Mouse (Mus musculus) heart, embryonic 15.5 days (tissue): ENCODE results near the gene Abraxas2. TPM values are rescaled to one million over a fixed set of nuclear protein-coding genes. Genes with fewer than 3 reads are reported as not detected.

Source experiments
- ATAC-seq: fragments of 200-750 bp; cut with Nextera tagmentation; replicated peaks from 2 replicates; pipeline ENCODE4 v1.8.0; 2017; ENCODE audit warnings: low read depth, moderate TSS enrichment; ENCODE audit not compliant: insufficient number of reproducible peaks, insufficient read depth, low FRiP score
- H3K27ac ChIP-seq: fragments of 300-500 bp; sonication (generic); 2 replicates; pipeline ENCODE4 v1.5.1; 2015; ENCODE audit warnings: mild to moderate bottlenecking, inconsistent platforms
- H3K27me3 ChIP-seq: fragments of 300-500 bp; sonication (generic); 2 replicates; pipeline ENCODE4 v1.6.1; 2015; ENCODE audit warnings: inconsistent platforms
- H3K36me3 ChIP-seq: fragments of 300-500 bp; sonication (generic); 2 replicates; pipeline ENCODE4 v1.6.1; 2015; ENCODE audit warnings: mild to moderate bottlenecking, inconsistent platforms
- H3K4me1 ChIP-seq: fragments of 300-500 bp; sonication (generic); replicated peaks from 2 replicates; pipeline ENCODE4 v1.6.1; 2015; ENCODE audit warnings: inconsistent platforms
- H3K4me2 ChIP-seq: fragments of 300-500 bp; sonication (generic); 2 replicates; pipeline ENCODE4 v1.6.1; 2015; ENCODE audit warnings: inconsistent platforms, mild to moderate bottlenecking, moderate library complexity
- H3K4me3 ChIP-seq: fragments of 300-500 bp; sonication (generic); 2 replicates; pipeline ENCODE4 v1.5.1; 2015; ENCODE audit warnings: mild to moderate bottlenecking, inconsistent platforms
- H3K9ac ChIP-seq: fragments of 300-500 bp; sonication (generic); 2 replicates; pipeline ENCODE4 v1.6.1; 2015; ENCODE audit warnings: mild to moderate bottlenecking, inconsistent platforms
- H3K9me3 ChIP-seq: fragments of 300-500 bp; sonication (generic); replicated peaks from 2 replicates; pipeline ENCODE4 v1.6.1; 2016; ENCODE audit warnings: inconsistent platforms
- WGBS: fragments of 180-500 bp; shearing (Covaris S2); methylation state at CpG from one replicate; pipeline ENCODE4 v1.1.7; 2015; ENCODE audit warnings: mixed read lengths; 5-methylcytosine and 5-hydroxymethylcytosine counted together
- polyA plus RNA-seq: library from polyadenylated mRNA; unstranded; fragments of >200 nt; fragmentation: Nextera tagmentation; extraction: Ambion mirVana; gene quantifications from 2 replicates; pipeline ENCODE4 v1.2.1, GENCODE M21; 2015

Gene Abraxas2
- 25.1 and 28.7 TPM in 2 replicates for polyA plus RNA-seq

- H3K4me1 ChIP-seq = peaks cover 16% of the 10 kb centered on the region
- H3K4me2 ChIP-seq = peak within 1 kb of the TSS; percentile 78
- H3K27ac ChIP-seq = peak within 1 kb of the TSS; percentile 92
- H3K9ac ChIP-seq = peak within 1 kb of the TSS; percentile 93
- no peaks in the 10 kb centered on the region for H3K27me3 ChIP-seq
- peak within 1 kb of the TSS; percentile 97 for H3K4me3 ChIP-seq
- under 1% methylated on average over 53 of the region's 53 CpGs for WGBS
- H3K9me3 ChIP-seq = no peaks in the 10 kb centered on the region
- 0 out of 2 replicates have a peak, but pooled peaks cover 2% of the 10 kb centered on the region for H3K36me3 ChIP-seq
- ATAC-seq = peak; percentile 89
Measured at GRCm38 (mm10) chr7:132859042-132859958, at the start of gene Abraxas2. Gene Abraxas2 (plus strand): TSS chr7:132859225.

DNA sequence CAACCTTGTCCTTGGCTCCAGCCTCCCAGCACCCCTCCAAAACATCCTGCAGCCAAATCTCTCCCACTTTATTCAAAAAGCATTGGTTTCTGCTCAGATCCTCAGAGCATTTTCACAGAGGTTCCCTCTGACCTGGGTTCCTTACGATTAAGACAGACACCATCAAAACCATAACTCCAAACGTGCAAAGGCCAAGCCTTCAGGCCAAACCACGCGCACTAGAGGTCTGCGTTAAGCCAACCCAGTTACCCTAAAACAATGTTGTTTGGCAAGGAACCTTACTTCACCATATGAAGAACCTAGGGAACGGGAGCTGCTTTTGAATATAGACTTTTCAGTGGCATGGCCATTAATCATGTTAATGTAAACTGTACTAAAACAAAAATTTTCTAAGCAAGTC, 49.3 kb upstream of the Abraxas2 start:
- H3K27me3 ChIP-seq = no peaks in the 10 kb centered on the region
- no peaks in the 10 kb centered on the region for H3K9me3 ChIP-seq
- H3K9ac ChIP-seq = 0 out of 2 replicates have a peak overlapping the region, but pooled peaks have one; percentile 29
- ATAC-seq = no peak
- 0 out of 2 replicates have a peak overlapping the region, but pooled peaks have one; percentile 58 for H3K27ac ChIP-seq
- peaks cover 77% of the 10 kb centered on the region for H3K4me1 ChIP-seq
- WGBS = 63% methylated on average over 6 of the region's 6 CpGs
- H3K36me3 ChIP-seq = no peaks in the 10 kb centered on the region
- H3K4me3 ChIP-seq = no peak overlapping the region
- H3K4me2 ChIP-seq = no peak overlapping the region

DNA sequence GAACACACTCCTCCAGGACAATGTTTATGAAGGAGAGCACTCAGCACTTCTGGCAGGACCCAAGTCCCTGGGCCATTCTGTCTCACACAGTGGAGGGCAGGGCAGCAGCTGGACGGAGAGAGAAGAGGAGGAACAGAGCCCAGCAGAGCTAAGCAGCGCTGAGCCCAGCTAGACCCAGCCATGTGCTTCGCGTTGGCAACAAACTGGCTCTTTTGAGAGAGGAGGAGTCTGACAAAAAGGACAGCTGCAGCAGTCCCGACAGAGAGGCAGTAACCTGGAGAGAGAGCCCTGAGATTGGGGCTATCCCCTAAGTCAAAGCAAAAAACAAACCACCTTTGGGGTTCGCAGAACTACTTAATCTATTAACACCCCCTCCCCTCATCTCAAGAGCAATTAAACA, 48.7 kb upstream of the Abraxas2 start:
- peaks cover 73% of the 10 kb centered on the region for H3K4me1 ChIP-seq
- H3K36me3 ChIP-seq = no peaks in the 10 kb centered on the region
- H3K27ac ChIP-seq = peak overlapping the region; percentile 58
- no peaks in the 10 kb centered on the region for H3K9me3 ChIP-seq
- WGBS = 33% methylated on average over 6 of the region's 6 CpGs
- no peak overlapping the region for H3K4me3 ChIP-seq
- peak overlapping the region; percentile 95; the same call in 1 of the 2 replicates for H3K4me2 ChIP-seq
- 0 out of 2 replicates have a peak overlapping the region, but pooled peaks have one; percentile 16 for H3K9ac ChIP-seq
- no peak for ATAC-seq
- no peaks in the 10 kb centered on the region for H3K27me3 ChIP-seq

- Histone ChIP-seq H3K36me3 (no peaks in the 10 kb centered on the region), H3K4me2 (peak overlapping the region; percentile 95), H3K27ac (peak overlapping the region; percentile 58), H3K27me3 (no peaks in the 10 kb centered on the region), H3K4me3 (peak overlapping the region; percentile 68; the same call in 1 of the 2 replicates), H3K9ac (0 out of 2 replicates have a peak overlapping the region, but pooled peaks have one; percentile 16), H3K9me3 (no peaks in the 10 kb centered on the region), H3K4me1 (peaks cover 72% of the 10 kb centered on the region)
- ATAC-seq = no peak; the same call in 1 of the 2 replicates
- 72% methylated on average over 1 of the region's 1 CpGs for WGBS
Measured at GRCm38 (mm10) chr7:132810879-132811278, 48.1 kb upstream of the Abraxas2 start.

- 11% methylated on average over 23 of the region's 23 CpGs for WGBS
- no peak for ATAC-seq
- H3K4me2 ChIP-seq = peak overlapping the region; percentile 95
- H3K9me3 ChIP-seq = no peaks in the 10 kb centered on the region
- peak overlapping the region; percentile 94 for H3K27ac ChIP-seq
- H3K4me3 ChIP-seq = peak overlapping the region; percentile 68
- H3K36me3 ChIP-seq = no peaks in the 10 kb centered on the region
- no peaks in the 10 kb centered on the region for H3K27me3 ChIP-seq
- H3K9ac ChIP-seq = peak overlapping the region; percentile 87
- peaks cover 61% of the 10 kb centered on the region for H3K4me1 ChIP-seq
Measured at GRCm38 (mm10) chr7:132811716-132812618, 47.1 kb upstream of the Abraxas2 start.

DNA sequence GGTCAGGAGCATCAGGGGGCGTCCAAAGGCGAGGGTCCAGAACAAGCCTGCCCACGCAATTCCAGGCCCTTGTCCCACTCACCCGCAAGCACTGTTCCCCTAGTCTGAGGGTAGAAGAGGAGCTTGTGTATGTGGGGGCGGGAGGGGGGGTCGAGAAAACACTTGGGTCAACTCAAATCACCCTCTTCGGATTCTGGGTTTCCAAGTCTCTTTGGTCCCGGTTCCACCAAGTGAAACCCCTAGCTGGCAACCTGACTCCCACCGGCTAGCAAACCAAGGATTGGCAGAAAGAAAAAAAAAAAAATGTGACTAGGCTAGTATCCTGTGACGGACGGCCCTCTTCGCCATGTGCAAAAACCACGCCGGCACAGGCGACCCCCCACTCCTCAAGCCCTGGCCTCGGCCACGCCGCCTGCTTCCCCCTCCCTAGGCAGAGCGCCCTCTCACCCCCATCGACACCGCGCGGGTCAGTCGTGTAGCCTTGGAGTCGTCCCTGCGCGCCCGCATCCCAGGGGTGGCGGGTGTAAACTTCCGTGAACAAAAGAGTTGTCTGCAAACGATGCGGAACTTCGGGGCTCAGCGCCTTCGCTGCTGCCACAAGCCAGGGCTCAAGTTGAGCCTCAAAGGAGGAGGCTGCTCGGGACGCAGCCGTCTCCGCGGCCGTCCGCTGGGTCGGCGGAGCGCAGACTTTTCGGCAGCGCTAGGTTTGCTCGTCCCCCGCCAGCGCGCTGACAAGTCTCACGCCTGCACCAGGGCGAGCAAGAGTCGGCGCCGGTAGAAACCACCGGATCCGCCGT, 46.2 kb upstream of the Abraxas2 start:
- Histone ChIP-seq H3K4me2 (peak overlapping the region; percentile 95), H3K4me1 (peaks cover 53% of the 10 kb centered on the region), H3K9me3 (no peaks in the 10 kb centered on the region), H3K4me3 (peak overlapping the region; percentile 68), H3K27ac (peak overlapping the region; percentile 94), H3K36me3 (no peaks in the 10 kb centered on the region), H3K27me3 (no peaks in the 10 kb centered on the region), H3K9ac (peak overlapping the region; percentile 87)
- WGBS = 1% methylated on average over 57 of the region's 59 CpGs
- ATAC-seq = peak; percentile 53

DNA sequence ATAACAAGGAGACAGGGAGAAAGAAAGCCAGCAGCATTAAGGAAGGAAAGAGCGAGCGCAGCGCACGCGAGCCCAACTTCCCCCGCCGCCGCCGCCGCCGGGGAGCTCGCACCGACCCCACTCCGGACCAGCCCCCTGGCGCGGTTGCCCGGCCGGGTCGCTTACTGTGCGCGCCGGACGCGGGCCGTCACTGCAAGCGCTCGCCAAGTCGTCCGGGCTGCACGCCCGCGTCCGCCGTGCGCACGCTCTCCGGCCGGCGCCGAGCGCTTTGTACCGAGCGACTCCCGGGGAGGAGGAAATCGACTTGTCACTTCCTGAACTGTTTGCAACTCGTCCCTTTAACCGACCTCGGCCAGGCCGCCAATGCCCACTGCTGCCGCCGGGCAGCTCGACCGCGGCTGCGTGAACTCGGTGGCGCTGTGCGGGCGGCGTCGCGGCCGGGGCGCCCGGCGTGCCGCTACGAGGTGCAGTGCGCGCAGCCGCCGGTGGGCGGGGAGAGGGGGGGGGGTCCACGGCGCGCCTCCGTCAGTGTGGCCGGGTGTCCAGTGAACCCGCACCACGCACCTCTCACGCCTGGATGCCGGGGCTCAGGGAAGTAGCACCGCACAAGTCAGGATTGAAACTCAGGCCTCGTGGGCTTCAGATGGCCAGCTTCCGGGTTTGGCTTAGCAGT, 45.5 kb upstream of the Abraxas2 start, which contains the start of gene Fam53b:
Fam53b (minus strand) TSS at position 471 of the 673 bp plus-strand sequence.
- under 1% methylated on average over 85 of the region's 85 CpGs for WGBS
- H3K4me1 ChIP-seq = peaks cover 45% of the 10 kb centered on the region
- H3K36me3 ChIP-seq = no peaks in the 10 kb centered on the region
- H3K4me2 ChIP-seq = peak within 1 kb of the TSS; percentile 95
- H3K9ac ChIP-seq = peak within 1 kb of the TSS; percentile 87
- peak within 1 kb of the TSS; percentile 94 for H3K27ac ChIP-seq
- ATAC-seq = peak; percentile 63
- H3K4me3 ChIP-seq = peak within 1 kb of the TSS; percentile 68
- no peaks in the 10 kb centered on the region for H3K27me3 ChIP-seq
- H3K9me3 ChIP-seq = no peaks in the 10 kb centered on the region

GRCm38 (mm10) chr7:132814089-132814450, 45.0 kb upstream of the Abraxas2 start:
- ATAC-seq = no peak
- 1% methylated on average over 7 of the region's 7 CpGs for WGBS
- Histone ChIP-seq H3K4me3 (peak overlapping the region; percentile 68), H3K27me3 (no peaks in the 10 kb centered on the region), H3K9me3 (no peaks in the 10 kb centered on the region), H3K9ac (peak overlapping the region; percentile 87), H3K4me1 (peaks cover 40% of the 10 kb centered on the region), H3K27ac (peak overlapping the region; percentile 94), H3K36me3 (no peaks in the 10 kb centered on the region), H3K4me2 (peak overlapping the region; percentile 95)

DNA sequence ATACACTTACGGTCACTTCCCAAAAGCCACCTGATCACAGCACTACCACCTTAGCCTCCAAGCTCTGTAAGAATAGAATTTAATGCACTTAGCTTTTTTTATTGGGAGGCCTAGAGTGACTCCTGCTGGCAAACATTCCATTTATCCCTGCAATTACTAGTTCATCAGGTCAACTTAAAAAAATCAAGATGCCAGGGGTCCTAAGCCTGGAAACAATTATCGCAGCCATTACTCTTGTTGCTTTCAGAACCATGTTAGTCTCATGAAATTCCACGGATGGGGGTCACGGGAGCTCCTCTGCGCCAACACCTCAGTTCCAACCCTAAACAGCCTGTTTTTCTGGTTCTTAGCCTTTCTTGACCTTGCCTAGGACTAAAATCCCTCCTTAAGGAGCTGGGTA, 43.9 kb upstream of the Abraxas2 start:
- Histone ChIP-seq H3K9ac (no peak overlapping the region), H3K27me3 (no peaks in the 10 kb centered on the region), H3K27ac (no peak overlapping the region), H3K4me3 (no peak overlapping the region), H3K4me1 (peaks cover 30% of the 10 kb centered on the region), H3K36me3 (no peaks in the 10 kb centered on the region), H3K4me2 (no peak overlapping the region), H3K9me3 (no peaks in the 10 kb centered on the region)
- no peak for ATAC-seq
- WGBS = 82% methylated on average over 5 of the region's 5 CpGs

- WGBS = 86% methylated on average over 2 of the region's 2 CpGs
- no peaks in the 10 kb centered on the region for H3K9me3 ChIP-seq
- no peaks in the 10 kb centered on the region for H3K36me3 ChIP-seq
- no peak for ATAC-seq
- H3K9ac ChIP-seq = no peak overlapping the region
- H3K27ac ChIP-seq = no peak overlapping the region
- no peaks in the 10 kb centered on the region for H3K27me3 ChIP-seq
- H3K4me2 ChIP-seq = no peak overlapping the region
- H3K4me1 ChIP-seq = peaks cover 16% of the 10 kb centered on the region
- H3K4me3 ChIP-seq = no peak overlapping the region
Measured at GRCm38 (mm10) chr7:132816528-132816927, 42.5 kb upstream of the Abraxas2 start.
